Mouse (Mus musculus): Measurements from ENCODE around the gene Hunk.
A peak's percentile ranks its signal among the peaks of the same experiment; 100 is the strongest.

Gene Hunk

GRCm38 (mm10) chr16:90385688-90386513 lies at the start of gene Hunk:
TSS of gene Hunk (plus strand) at chr16:90386013.
- peak; percentile 28 to 31 for DNase-seq

- no peak for DNase-seq
Observed at GRCm38 (mm10) chr16:90339026-90339425, 46.8 kb upstream of the Hunk start.

- no peak for DNase-seq
Observed at GRCm38 (mm10) chr16:90341086-90341485, 44.7 kb upstream of the Hunk start.

DNA sequence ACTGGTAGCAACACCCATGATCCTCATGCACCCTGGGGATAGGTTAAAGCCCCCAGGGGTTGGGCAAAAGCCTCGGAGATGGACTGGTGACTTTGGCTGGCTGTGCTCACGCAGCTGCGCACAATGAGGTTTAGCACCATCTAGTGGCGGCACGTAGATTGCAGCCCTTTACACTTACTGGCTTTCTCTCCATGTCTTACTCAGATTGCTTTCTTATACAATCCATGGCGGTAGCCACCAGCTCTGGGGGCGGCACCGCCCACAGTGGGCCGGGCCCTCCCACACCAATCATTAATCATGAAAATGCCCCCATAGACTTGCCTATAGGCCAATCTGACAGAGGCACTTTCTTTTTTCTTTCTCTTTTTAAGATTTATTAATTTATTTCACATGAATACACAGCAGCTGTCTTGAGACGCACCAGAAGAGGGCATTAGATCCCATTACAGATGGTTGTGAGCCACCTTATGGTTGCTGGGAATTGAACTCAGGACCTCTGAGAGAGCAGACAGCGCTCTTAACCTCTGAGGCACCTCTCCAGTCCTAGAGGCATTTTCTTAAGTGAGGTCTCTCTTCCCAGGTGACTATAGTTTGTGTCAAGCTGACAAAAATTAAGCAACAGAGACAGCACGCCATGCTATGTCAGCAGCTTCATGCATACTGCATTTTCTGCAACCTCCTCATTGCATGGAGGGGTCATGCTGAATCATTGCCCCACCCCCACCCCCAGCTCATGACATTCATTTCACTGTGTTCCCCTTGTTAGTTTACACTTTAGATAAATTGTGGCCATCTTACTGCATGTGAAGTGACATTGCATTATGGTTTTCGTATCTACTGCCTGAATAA lies 35.9 kb upstream of the Hunk start:
- peak; percentile 66 to 70 for DNase-seq

DNA sequence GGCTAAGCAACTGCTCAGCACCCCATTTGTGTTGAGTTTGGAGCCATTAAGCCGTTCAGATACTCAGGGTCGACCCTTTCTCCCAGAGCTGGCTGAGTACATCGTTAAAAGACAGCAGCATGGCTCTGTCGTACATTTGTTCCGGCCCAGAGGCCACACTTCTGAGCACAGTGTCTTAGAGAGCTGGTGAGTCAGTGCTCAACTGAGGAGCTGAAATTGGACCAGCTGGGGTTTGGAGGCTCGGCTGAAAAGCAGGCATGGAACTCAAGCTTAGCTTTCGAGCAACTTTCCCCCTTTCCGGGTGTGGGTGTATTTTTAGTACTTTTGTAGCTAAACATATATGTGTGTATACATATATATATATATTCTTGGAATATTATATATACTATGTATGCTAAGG lies 34.1 kb upstream of the Hunk start:
- no peak for DNase-seq

GRCm38 (mm10) chr16:90352691-90353090 lies 33.1 kb upstream of the Hunk start:
- DNase-seq, result no peak

GRCm38 (mm10) chr16:90353156-90353555 lies 32.7 kb upstream of the Hunk start:
- no peak for DNase-seq

DNA sequence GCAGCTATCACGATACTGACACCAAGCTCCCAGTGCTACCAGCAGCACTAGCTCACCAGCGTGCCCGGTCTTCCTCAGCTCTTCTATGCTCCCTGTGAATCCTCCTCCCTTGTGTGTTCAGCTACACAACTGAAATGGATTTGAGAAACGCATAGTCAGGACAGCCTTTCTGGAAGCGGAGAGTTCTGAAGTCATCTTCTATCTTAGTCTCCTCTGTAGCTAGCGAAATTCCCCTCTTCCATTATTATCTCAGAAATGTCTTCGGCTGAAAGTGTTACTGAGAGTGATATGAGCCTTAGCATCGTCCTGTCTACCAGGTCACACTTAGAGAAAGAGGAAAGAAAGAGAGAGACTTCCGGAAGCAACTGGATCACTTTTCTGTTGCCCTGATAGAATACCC lies 26.5 kb upstream of the Hunk start:
- DNase-seq, result no peak

GRCm38 (mm10) chr16:90359750-90360149 lies 26.1 kb upstream of the Hunk start:
- DNase-seq, result no peak

DNA sequence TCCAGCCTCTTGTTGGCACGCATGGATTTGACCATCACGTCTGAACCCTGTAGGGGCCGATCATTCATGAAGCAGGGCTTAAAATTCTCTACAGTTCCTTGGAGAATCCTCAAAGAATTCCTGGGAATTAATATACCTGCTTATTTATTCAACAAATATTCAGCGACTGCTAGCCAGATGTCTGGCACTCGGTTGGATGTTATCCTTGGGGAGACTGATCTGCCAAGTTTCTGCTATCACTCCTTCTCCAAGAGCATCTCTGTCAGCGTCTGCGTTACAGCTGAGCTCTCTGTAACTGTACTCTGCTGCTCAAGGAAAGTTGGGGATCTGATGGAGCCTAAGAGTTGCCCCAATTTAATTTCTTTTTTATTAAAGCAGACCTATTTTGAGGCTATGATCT lies 25.5 kb upstream of the Hunk start:
- no peak for DNase-seq

GRCm38 (mm10) chr16:90362926-90363325 lies 22.9 kb upstream of the Hunk start:
- DNase-seq, result no peak

DNA sequence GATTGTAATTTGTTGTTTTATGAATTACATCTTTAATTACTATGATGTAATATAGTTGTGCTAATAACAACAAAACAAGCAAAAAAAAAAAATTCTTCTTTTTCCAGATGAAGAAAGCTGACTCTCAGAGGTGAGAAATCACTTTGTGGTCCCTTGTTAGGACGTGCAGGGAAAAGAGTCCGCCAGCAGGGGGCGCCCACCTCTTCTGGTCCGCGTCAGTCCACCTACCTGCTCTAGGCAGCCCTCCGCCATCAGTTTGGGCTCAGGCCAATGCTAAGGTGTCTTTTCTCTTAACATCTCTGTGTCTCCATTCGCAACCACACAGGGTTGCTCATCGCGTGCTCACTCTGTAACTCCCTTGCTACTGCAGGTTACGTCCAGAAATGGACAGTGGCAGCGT lies 5.9 kb upstream of the Hunk start:
- DNase-seq, result peak; percentile 81 to 82

DNA sequence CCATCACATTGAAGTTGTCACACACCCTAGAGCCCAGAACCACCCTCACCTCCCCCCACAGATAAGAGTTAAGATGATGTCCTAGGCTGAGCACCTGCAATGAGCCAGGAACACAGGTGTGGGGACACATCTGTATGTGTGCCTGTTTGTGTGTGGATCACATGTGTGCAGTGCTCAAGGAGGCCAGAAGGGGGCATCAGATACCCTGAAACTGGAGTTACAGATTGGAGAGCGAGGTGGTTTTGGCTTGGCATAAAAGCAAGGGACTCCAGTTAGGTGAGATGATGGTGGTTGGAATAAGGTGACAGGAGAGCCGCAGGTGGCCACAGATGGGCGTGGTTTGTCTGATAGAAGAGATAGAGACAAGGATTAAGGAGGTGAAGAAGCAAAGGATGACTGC lies 4.2 kb upstream of the Hunk start:
- DNase-seq, result no peak

GRCm38 (mm10) chr16:90382701-90383280 lies 3.0 kb upstream of the Hunk start:
- DNase-seq, result peak; percentile 22 to 23

DNA sequence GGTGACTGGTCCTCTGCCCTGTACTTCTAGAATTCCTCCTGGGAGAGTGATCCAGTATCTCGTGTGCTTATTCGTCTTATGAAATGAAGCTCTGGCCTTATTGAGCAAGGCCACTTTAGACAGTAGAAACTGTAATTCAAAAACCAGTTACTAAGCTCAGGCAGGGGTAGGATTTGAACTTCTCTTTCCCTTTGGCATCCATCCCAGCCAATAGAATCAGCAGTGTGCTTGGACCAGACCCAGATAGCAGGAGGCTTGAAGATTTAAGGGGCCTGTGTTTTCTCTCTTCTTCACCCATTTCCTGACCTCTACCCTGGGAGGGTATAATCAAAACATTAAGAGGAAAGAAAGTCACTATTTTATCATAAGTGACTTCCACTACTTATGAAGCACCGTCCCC lies 1.8 kb upstream of the Hunk start:
- DNase-seq, result no peak

GRCm38 (mm10) chr16:90384846-90385245 lies 967 bp upstream of the Hunk start:
- DNase-seq, result no peak

GRCm38 (mm10) chr16:90385326-90385687 lies 506 bp upstream of the Hunk start:
- no peak for DNase-seq

GRCm38 (mm10) chr16:90386514-90387160 lies 824 bp downstream of the Hunk start:
- peak; percentile 18 to 21 for DNase-seq

DNA sequence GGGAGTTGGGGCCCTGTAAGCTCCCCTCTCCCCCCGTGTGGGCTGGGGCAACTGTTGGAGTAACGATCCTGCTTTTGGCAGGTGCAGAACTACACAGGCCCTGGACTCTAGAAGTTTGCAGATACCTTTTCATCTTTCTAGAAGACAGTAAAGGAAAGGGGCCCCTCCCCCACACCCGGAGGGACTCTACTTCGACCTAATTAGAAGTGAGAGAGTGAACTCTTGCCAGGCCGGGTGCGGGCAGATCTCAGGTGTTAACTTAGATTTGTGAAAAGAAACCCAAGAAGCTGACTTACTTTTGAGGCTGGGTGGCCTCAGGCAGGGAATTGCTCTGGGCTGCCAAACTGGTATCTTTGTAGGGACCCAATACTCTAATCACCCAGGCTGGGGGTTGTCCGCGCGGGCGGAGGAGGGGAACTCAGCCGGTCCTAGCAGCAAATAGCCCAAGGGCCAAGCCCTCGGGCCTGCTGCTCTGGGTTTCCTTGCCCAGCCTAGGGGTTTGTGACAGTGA lies 1.4 kb downstream of the Hunk start:
- peak; percentile 34 to 40 for DNase-seq

GRCm38 (mm10) chr16:90387961-90388360 lies 2.1 kb downstream of the Hunk start:
- DNase-seq, result no peak

GRCm38 (mm10) chr16:90389103-90389750 lies 3.4 kb downstream of the Hunk start:
- DNase-seq, result no peak

DNA sequence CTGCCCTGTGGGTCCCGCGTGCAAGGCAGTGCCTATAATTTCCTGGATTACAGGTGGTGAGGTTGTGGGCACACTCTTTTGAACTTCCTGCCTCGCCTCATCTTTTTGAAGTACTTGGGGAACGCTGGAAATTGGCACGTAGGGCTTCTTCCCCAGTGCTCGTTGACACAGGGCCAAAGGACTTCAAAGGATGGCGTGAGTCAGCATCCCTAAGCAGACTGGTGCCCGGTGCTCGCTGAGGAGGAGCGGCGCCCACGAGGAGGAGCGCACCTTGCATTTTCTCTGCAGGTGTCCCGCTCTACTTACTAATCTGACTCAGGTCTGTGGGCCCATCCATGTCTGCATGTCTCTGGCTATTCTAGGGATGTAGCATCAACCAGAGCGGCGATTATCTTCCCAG lies 4.9 kb downstream of the Hunk start:
- no peak for DNase-seq
